Mouse (Mus musculus) heart, embryonic 16.5 days (tissue): ENCODE measurements at regions not wholly inside any gene's neighbourhood (a gene's known extent, or its start where the extent isn't known, plus 50 kb on each side); places are given as distances from the start of the nearest gene placed in this dataset.
"Not testable (repeated sequence)": the region's sequence is repeated elsewhere in the genome, so short reads cannot be mapped to it uniquely, and the experiment has no call there.

Experiments
- ATAC-seq: fragments of 200-750 bp; cut with Nextera tagmentation; replicated peaks from 2 replicates; pipeline ENCODE4 v1.8.0; 2017; ENCODE audit warnings: moderate number of reproducible peaks; ENCODE audit not compliant: insufficient read depth, low FRiP score; ENCODE audit errors: extremely low read depth
- H3K27ac ChIP-seq: fragments of 300-500 bp; sonication (generic); 2 replicates; pipeline ENCODE4 v1.5.1; 2014; ENCODE audit warnings: mild to moderate bottlenecking, low read length, control low read depth, moderate library complexity
- H3K27me3 ChIP-seq: fragments of 300-500 bp; sonication (generic); 2 replicates; pipeline ENCODE4 v1.6.1; 2014; ENCODE audit warnings: low read length, mixed read lengths; ENCODE audit not compliant: control insufficient read depth, insufficient read depth
- H3K36me3 ChIP-seq: fragments of 300-500 bp; sonication (generic); 2 replicates; pipeline ENCODE4 v1.6.1; 2014; ENCODE audit not compliant: control insufficient read depth, insufficient read depth
- H3K4me1 ChIP-seq: fragments of 300-500 bp; sonication (generic); 2 replicates; pipeline ENCODE4 v1.6.1; 2014; ENCODE audit warnings: low read length, mixed read lengths; ENCODE audit not compliant: control insufficient read depth, insufficient read depth
- H3K4me2 ChIP-seq: fragments of 300-500 bp; sonication (generic); 2 replicates; pipeline ENCODE4 v1.6.1; 2014; ENCODE audit warnings: low read depth, mild to moderate bottlenecking, control low read depth, low read length
- H3K4me3 ChIP-seq: fragments of 300-500 bp; sonication (generic); 2 replicates; pipeline ENCODE4 v1.5.1; 2014; ENCODE audit warnings: mild to moderate bottlenecking, control low read depth, low read length
- H3K9ac ChIP-seq: fragments of 300-500 bp; sonication (generic); 2 replicates; pipeline ENCODE4 v1.6.1; 2014; ENCODE audit warnings: low read length, control low read depth
- H3K9me3 ChIP-seq: fragments of 300-500 bp; sonication (generic); replicated peaks from 2 replicates; pipeline ENCODE4 v1.6.1; 2016; ENCODE audit warnings: low read length; ENCODE audit not compliant: control insufficient read depth
- WGBS: fragments of 180-500 bp; shearing (Covaris S2); extraction: QIAGEN DNeasy Blood & Tissue Kit; methylation state at CpG from one replicate; pipeline ENCODE4 v1.1.7; 2014; 5-methylcytosine and 5-hydroxymethylcytosine counted together

DNA sequence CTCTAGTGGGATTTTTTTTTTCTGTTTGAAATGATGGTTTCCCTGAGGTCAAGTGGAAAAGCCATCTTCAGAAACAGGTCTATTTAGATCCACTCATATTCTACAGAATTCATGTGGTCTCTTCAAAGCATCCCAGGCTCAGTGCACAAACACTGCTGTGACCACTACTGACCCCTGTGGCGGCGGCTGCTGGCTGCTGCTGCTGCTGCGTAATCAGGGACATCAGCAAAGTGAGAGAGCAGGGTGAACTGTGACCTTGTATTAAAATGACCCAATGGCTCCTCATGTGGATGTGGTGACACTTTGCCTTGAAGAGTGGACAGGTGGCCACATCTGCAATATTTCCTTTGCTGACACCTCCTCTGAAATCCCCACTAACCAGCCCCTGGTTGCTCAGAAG is 169.1 kb upstream of the Rapgef5 start:
- no peak for ATAC-seq

DNA sequence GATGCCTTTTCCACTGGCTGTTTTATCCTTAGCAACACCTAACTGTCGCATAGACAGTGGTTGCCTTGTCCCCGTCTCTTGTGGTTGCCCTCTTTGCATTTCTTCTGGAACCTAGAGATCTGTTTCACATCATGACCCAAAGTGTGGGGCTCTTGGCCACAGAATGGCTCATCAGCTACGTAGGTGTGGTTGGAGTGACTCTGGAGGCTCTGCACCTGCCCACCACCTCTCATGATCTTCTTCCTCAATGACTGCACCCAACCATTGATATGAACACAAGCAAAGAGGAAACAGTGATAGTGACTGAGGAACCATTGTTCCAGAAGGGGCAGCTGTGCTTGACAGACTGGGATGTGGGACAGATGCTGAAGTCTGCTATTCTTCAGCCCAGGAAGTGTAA is 167.8 kb upstream of the Rapgef5 start:
- H3K4me3 ChIP-seq: no peak overlapping the region
- H3K9ac ChIP-seq: no peak overlapping the region
- H3K4me1 ChIP-seq: 0 out of 2 replicates have a peak, but pooled peaks cover 3% of the 10 kb centered on the region
- H3K4me2 ChIP-seq: no peak overlapping the region
- no peak for ATAC-seq
- H3K9me3 ChIP-seq: no peaks in the 10 kb centered on the region
- no peaks in the 10 kb centered on the region for H3K36me3 ChIP-seq
- WGBS: 78% methylated on average over 3 of the region's 3 CpGs
- H3K27ac ChIP-seq: no peak overlapping the region
- no peaks in the 10 kb centered on the region for H3K27me3 ChIP-seq

More for the DNA sequence above, 169.1 kb upstream of the Rapgef5 start:
- Histone ChIP-seq H3K4me1 (0 out of 2 replicates have a peak, but pooled peaks cover 3% of the 10 kb centered on the region), H3K36me3 (no peaks in the 10 kb centered on the region), H3K27ac (no peak overlapping the region), H3K9ac (no peak overlapping the region), H3K27me3 (peaks cover 3% of the 10 kb centered on the region; the same call in 1 of the 2 replicates), H3K4me3 (no peak overlapping the region), H3K9me3 (no peaks in the 10 kb centered on the region), H3K4me2 (no peak overlapping the region)
- 44% methylated on average over 3 of the region's 3 CpGs for WGBS

DNA sequence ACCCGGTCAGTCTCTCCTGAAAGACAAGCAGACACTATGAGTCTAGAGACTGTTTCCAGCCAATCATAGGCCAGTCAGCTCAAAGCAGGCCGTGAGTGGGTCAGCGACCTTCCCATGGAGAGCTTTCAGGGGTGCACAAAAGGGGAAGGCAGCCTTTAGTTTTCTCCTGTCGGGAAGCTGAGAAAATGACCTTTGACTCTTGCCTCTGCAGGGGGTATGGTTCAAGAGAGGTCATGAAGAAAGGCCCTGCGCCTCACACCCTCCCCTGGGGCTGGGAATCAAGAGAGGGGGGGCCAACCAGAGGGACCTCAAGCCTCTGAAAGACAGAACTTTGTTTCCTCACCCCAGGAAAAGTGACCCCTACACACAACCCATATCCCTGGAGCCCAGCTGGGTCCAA is 164.4 kb upstream of the Rapgef5 start:
- ATAC-seq: 0 out of 2 replicates have a peak, but pooled peaks have one; percentile 14
- H3K4me3 ChIP-seq: no peak overlapping the region
- H3K4me2 ChIP-seq: no peak overlapping the region
- 34% methylated on average over 5 of the region's 5 CpGs for WGBS
- H3K9me3 ChIP-seq: no peaks in the 10 kb centered on the region
- H3K27ac ChIP-seq: no peak overlapping the region
- H3K9ac ChIP-seq: no peak overlapping the region
- no peaks in the 10 kb centered on the region for H3K36me3 ChIP-seq
- H3K27me3 ChIP-seq: no peaks in the 10 kb centered on the region
- no peaks in the 10 kb centered on the region for H3K4me1 ChIP-seq

DNA sequence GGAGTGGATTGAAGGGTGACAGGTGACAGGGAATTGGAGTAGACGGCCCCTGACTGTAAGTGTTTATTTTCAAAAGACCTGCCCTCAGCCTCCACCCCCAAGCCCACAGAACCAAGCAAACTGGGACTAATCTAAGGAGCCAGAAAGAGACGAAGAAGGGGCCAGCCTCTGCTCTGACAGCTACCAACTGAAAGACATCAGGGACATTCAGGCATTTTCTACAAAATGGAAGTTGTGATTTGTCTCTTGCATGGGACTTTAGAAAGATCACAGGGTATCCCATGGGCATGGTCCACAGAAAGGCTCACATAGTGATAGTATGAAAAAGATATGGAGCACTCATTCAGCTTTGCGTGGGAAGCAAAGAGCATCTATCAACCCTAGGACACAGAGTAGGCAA is 163.8 kb upstream of the Rapgef5 start:
- H3K9me3 ChIP-seq: no peaks in the 10 kb centered on the region
- H3K4me1 ChIP-seq: no peaks in the 10 kb centered on the region
- H3K9ac ChIP-seq: no peak overlapping the region
- no peak overlapping the region for H3K4me3 ChIP-seq
- no peak overlapping the region for H3K27ac ChIP-seq
- no peak for ATAC-seq
- H3K4me2 ChIP-seq: no peak overlapping the region
- H3K27me3 ChIP-seq: no peaks in the 10 kb centered on the region
- WGBS: 72% methylated on average over 3 of the region's 3 CpGs
- H3K36me3 ChIP-seq: no peaks in the 10 kb centered on the region

DNA sequence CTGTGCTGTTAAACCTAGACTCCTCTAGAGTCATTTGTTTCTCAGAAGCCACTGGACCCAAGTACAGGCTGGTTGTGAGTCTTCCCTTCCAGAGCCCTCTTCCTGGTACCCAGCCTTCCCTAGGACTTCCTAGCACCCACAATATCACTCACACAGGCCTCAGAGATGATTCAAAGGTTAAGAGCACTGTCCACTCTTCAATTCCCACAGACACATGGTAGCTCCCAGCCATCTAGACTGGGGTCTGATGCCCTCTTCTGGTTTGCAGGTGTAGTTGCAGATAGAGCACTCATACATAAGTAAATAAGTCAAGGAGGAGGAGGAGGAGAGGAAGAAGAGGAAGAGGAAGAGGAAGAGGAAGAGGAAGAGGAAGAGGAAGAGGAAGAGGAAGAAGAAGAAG is 163.3 kb upstream of the Rapgef5 start:
- H3K27me3 ChIP-seq: no peaks in the 10 kb centered on the region
- no peak overlapping the region for H3K27ac ChIP-seq
- H3K4me3 ChIP-seq: no peak overlapping the region
- H3K4me1 ChIP-seq: no peaks in the 10 kb centered on the region
- no peaks in the 10 kb centered on the region for H3K36me3 ChIP-seq
- no peak overlapping the region for H3K9ac ChIP-seq
- ATAC-seq: no peak
- H3K4me2 ChIP-seq: no peak overlapping the region
- no peaks in the 10 kb centered on the region for H3K9me3 ChIP-seq

DNA sequence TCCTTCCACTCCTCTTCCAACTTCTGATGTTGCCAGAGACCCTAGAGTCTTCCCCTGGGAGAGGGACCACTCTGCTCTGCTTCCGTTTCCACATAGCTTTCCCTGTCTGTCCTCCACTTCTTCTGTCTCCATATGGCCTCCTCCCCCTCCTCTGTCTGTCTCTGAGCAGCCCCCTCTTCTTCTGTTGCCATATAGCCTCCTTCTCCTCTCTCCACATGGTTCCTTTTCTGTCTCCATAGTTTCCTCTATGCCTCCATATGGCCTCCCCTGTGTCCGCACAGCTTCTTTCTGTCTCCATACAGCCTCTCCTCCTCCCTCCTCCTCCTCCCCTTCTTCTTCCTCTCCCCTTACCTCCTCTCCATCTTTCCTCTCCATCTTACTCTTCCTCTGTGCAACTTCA is 158.5 kb upstream of the Rapgef5 start:
- H3K4me2 ChIP-seq: no peak overlapping the region
- no peak overlapping the region for H3K27ac ChIP-seq
- no peaks in the 10 kb centered on the region for H3K36me3 ChIP-seq
- 86% methylated on average over 2 of the region's 2 CpGs for WGBS
- no peaks in the 10 kb centered on the region for H3K9me3 ChIP-seq
- no peaks in the 10 kb centered on the region for H3K27me3 ChIP-seq
- H3K9ac ChIP-seq: no peak overlapping the region
- ATAC-seq: no peak
- no peak overlapping the region for H3K4me3 ChIP-seq
- H3K4me1 ChIP-seq: no peaks in the 10 kb centered on the region

DNA sequence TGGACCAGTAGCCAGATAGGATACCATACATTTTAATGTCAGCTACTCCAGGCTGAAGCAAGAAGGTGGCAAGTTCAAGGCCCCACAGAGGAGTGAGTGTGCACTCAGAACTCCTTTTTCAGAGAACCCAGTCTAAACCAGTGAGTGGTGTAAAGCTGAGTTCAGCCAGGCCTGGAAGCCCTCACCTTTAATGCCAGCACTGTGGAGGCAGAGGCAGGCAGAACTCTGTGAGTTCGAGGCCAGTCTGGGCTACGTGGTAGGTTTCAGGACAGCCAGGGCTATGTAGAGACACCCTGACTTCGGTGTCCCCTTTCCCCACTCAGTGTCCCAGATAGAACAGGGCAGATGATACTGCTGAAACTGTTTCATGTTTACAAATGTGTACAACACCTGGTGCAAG is 157.4 kb upstream of the Rapgef5 start:
- H3K4me3 ChIP-seq: no peak overlapping the region
- no peaks in the 10 kb centered on the region for H3K4me1 ChIP-seq
- H3K9me3 ChIP-seq: no peaks in the 10 kb centered on the region
- no peak overlapping the region for H3K4me2 ChIP-seq
- WGBS: 89% methylated on average over 3 of the region's 3 CpGs
- no peak for ATAC-seq
- H3K36me3 ChIP-seq: no peaks in the 10 kb centered on the region
- H3K27me3 ChIP-seq: no peaks in the 10 kb centered on the region
- no peak overlapping the region for H3K27ac ChIP-seq
- no peak overlapping the region for H3K9ac ChIP-seq

DNA sequence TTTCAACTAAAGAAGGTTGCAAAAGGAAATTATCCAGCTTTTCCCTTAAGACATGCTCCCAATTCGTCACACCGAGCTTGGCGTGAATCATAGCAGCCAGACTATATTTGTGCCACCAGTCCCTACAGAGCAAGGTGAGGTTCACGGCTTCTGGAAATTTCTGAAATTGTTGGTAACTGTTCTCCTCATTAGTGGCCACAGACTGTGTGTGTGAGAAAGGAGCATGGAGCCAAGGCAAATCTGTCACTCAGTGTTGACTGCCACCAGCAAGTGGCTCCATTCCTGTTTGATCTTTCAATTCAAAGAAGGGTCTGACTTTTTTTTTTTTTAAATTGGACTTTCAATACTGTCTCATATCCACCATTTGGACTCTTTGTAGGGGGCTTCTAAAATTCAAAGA is 156.1 kb upstream of the Rapgef5 start:
- no peak for ATAC-seq
- no peaks in the 10 kb centered on the region for H3K9me3 ChIP-seq
- H3K27ac ChIP-seq: no peak overlapping the region
- H3K4me1 ChIP-seq: no peaks in the 10 kb centered on the region
- no peak overlapping the region for H3K9ac ChIP-seq
- H3K4me3 ChIP-seq: no peak overlapping the region
- H3K27me3 ChIP-seq: no peaks in the 10 kb centered on the region
- no peaks in the 10 kb centered on the region for H3K36me3 ChIP-seq
- WGBS: 67% methylated on average over 4 of the region's 4 CpGs
- no peak overlapping the region for H3K4me2 ChIP-seq

DNA sequence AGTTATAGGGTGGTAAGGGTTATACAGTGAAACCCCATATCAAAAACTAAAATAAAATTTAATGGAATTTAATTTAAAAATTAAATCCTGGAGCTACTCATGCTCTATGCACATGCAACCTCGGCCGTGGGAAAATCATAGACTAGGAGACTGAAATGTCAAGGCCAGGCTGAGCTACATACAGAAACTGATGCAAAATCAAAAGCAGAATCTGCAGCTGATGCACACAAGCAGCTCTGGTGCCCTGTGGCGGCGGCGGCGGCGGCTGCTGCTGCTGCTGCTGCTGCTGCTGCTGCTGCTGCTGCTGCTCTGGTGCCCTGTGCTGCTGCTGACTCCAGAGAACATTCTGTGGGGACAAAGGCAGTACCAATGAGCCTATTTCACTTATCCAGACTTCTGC is 154.5 kb upstream of the Rapgef5 start:
- Histone ChIP-seq H3K4me1 (no peaks in the 10 kb centered on the region), H3K4me2 (no peak overlapping the region), H3K36me3 (no peaks in the 10 kb centered on the region), H3K27ac (no peak overlapping the region), H3K9ac (no peak overlapping the region), H3K9me3 (no peaks in the 10 kb centered on the region), H3K27me3 (no peaks in the 10 kb centered on the region), H3K4me3 (no peak overlapping the region)
- 83% methylated on average over 7 of the region's 7 CpGs for WGBS
- ATAC-seq: no peak

DNA sequence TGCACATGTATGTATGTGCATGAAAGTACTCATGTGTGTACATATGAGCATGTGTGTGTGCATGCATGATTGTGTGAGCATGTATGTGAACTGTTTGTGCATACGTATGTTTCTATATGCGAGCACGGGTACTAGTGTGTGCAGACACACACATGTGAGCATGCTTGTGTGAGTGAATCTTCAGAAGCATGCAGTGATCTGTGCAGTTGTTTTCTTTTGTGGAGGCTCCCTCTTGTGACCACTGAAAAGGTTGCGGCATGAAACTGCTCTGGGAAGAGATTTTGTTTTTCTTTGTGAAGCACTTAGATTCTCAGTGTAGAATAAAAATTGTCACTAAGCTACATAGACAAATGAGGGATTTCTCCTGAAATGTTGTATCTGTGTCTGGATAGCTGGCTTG is 152.8 kb upstream of the Rapgef5 start:
- H3K9me3 ChIP-seq, H3K4me2 ChIP-seq, ATAC-seq, H3K4me1 ChIP-seq, H3K9ac ChIP-seq, H3K27ac ChIP-seq, H3K4me3 ChIP-seq, H3K36me3 ChIP-seq, H3K27me3 ChIP-seq: not testable (repeated sequence)
- WGBS: 54% methylated on average over 4 of the region's 4 CpGs
